Mouse (Mus musculus) ES-Bruce4 (cell line): ENCODE measurements around the gene Polr2h. TPM values are rescaled to one million over a fixed set of nuclear protein-coding genes. Genes with fewer than 3 reads are reported as not detected.

ENCODE experiments used
- H3K27ac ChIP-seq: 2 replicates; pipeline ENCODE4 v1.5.1; 2012; ENCODE audit warnings: low read length, inconsistent platforms; ENCODE audit not compliant: insufficient read depth
- H3K27me3 ChIP-seq: 2 replicates; pipeline ENCODE4 v1.6.1; 2012; ENCODE audit warnings: mild to moderate bottlenecking, low read length, inconsistent platforms; ENCODE audit not compliant: control insufficient read depth, poor library complexity, insufficient read depth, severe bottlenecking
- H3K36me3 ChIP-seq: 2 replicates; pipeline ENCODE4 v1.6.1; 2012; ENCODE audit warnings: inconsistent platforms, mild to moderate bottlenecking, low read length, moderate library complexity; ENCODE audit not compliant: control insufficient read depth, poor library complexity, insufficient read depth, severe bottlenecking
- H3K4me1 ChIP-seq: one replicate; pipeline ENCODE4 v1.8.1; 2011; ENCODE audit warnings: low read length; ENCODE audit not compliant: control insufficient read depth, insufficient read depth
- H3K4me3 ChIP-seq: 2 replicates; pipeline ENCODE4 v1.5.1; 2011; ENCODE audit warnings: low read depth, mild to moderate bottlenecking, low read length
- H3K9ac ChIP-seq: 2 replicates; pipeline ENCODE4 v1.6.1; 2012; ENCODE audit warnings: low read depth, mild to moderate bottlenecking, inconsistent platforms; ENCODE audit not compliant: poor library complexity, severe bottlenecking
- H3K9me3 ChIP-seq: replicated peaks from 2 replicates; pipeline ENCODE4 v1.6.1; 2012; ENCODE audit warnings: mild to moderate bottlenecking, low read length, inconsistent platforms; ENCODE audit not compliant: control insufficient read depth, poor library complexity, insufficient read depth, severe bottlenecking
- CTCF ChIP-seq: IDR thresholded peaks from one replicate; pipeline ENCODE4 v1.8.1; 2011; ENCODE audit warnings: low read depth, low read length
- EP300 ChIP-seq: IDR thresholded peaks from 2 replicates; pipeline ENCODE4 v1.6.1; 2011; ENCODE audit warnings: low read depth, low read length; ENCODE audit not compliant: insufficient read depth
- POLR2A ChIP-seq: IDR thresholded peaks from one replicate; pipeline ENCODE4 v1.8.1; 2011; ENCODE audit warnings: low read length; ENCODE audit not compliant: insufficient read depth
- polyA plus RNA-seq: library from polyadenylated mRNA; stranded (reverse); fragments of >200 nt; gene quantifications from 2 replicates; pipeline ENCODE4 v1.2.4, GENCODE M21; 2011; ENCODE audit warnings: low read depth; ENCODE audit not compliant: missing spikeins, insufficient read depth, insufficient read length

Polr2h gene
- polyA plus RNA-seq, 1 experiment, result 90.6 TPM

DNA sequence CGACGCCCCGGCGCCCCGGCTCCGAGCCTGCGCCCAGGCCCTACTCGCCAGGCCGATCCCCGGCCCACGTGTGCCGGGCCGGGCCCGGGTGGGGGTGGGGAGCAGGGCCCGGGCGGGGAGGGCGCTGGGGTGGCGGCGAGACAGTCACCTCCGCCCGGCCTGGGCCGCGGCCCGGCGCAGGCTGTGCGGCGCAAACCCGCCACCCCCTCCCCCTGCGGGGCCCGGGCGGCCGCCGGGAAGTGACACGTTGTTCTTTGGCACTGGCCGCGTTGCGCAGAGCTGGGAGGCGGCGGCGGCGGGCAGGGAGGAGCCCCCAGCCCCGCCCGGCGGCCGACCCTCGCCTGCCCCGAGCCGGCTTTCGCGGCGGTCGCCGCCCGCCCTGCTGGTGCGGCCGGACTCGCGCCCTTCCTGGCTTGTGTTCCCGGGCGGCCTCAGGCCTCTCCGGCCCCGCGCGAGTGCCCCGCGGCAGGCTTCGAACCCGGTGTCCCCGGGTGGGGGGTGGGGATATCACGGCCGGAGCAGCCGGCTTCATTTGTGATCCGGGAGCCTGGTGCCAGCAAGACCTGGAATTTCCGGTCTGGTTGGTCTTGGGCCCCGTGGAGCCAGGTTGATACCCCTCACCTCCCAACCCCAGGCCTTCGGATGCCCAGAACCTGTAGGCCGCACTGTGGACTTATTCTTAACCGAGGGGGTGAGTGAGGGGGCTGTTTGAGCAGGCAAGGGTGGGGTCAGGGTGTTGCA lies 44.3 kb upstream of the Polr2h start:
- no peaks in the 10 kb centered on the region for H3K4me1 ChIP-seq
- 0 out of 2 replicates have a peak overlapping the region, but pooled peaks have one; percentile 53 for H3K27ac ChIP-seq
- peaks cover 31% of the 10 kb centered on the region for H3K36me3 ChIP-seq
- peak overlapping the region; percentile 98 for H3K9ac ChIP-seq
- TF ChIP-seq EP300, result no peak
- TF ChIP-seq POLR2A, result no peak
- no peak for TF ChIP-seq CTCF
- H3K4me3 ChIP-seq, result peak overlapping the region; percentile 89
- H3K9me3 ChIP-seq, result no peaks in the 10 kb centered on the region
- H3K27me3 ChIP-seq, result no peaks in the 10 kb centered on the region

DNA sequence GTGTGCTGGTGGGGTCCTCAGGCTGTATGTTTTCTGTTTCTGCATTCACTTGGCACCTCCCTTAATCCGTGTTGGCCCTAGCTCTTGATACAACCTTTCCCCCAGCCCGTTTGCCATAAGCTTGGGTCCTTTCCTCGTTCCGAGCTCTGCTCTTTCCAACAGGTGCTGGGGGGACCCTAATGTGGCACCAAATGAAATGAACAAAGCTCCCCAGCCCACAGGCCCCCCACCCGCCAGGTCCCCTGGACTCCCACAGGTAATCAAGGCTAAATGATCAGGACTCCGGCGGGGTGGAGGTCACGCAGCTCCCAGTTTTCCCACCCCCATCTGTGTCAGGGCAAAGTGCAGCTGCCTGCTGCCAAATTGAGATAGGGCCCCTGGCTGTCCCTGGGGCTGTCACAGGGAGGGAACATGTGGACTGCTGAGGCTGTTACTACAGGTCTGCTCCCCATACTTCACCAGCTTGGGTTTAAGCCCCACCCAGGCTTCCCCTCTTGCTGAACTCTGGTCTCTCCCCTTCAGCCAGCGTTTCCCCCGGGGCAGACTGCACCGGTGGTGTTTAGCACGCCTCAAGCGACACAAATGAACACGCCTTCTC lies 43.7 kb upstream of the Polr2h start:
- H3K27ac ChIP-seq, result 0 out of 2 replicates have a peak overlapping the region, but pooled peaks have one; percentile 53
- no peaks in the 10 kb centered on the region for H3K4me1 ChIP-seq
- H3K4me3 ChIP-seq, result peak overlapping the region; percentile 89
- H3K9me3 ChIP-seq, result no peaks in the 10 kb centered on the region
- H3K36me3 ChIP-seq, result peaks cover 37% of the 10 kb centered on the region
- peak overlapping the region; percentile 98 for H3K9ac ChIP-seq
- H3K27me3 ChIP-seq, result no peaks in the 10 kb centered on the region
- TF ChIP-seq EP300, result no peak
- TF ChIP-seq CTCF, result no peak
- no peak for TF ChIP-seq POLR2A

DNA sequence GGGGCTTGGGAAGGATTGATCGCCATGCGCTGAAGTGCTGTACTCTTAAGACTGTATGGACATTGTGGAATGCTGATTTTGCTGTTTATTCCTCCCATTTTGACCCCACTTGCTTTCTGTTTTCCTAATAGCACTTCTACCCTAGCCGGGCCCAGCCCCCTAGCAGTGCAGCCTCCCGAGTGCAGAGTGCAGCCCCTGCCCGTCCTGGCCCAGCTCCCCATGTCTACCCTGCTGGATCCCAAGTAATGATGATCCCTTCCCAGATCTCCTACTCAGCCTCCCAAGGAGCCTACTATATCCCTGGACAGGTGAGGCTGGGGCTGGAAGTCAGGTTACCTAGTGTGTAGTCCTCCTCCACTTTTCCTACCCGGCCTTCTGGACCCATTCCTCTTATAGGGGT lies 42.3 kb upstream of the Polr2h start:
- Histone ChIP-seq H3K9me3 (no peaks in the 10 kb centered on the region), H3K27me3 (no peaks in the 10 kb centered on the region), H3K27ac (no peak overlapping the region), H3K4me1 (no peaks in the 10 kb centered on the region), H3K36me3 (peaks cover 51% of the 10 kb centered on the region), H3K9ac (no peak overlapping the region), H3K4me3 (no peak overlapping the region)
- no peak for TF ChIP-seq EP300
- no peak for TF ChIP-seq CTCF
- TF ChIP-seq POLR2A, result no peak

DNA sequence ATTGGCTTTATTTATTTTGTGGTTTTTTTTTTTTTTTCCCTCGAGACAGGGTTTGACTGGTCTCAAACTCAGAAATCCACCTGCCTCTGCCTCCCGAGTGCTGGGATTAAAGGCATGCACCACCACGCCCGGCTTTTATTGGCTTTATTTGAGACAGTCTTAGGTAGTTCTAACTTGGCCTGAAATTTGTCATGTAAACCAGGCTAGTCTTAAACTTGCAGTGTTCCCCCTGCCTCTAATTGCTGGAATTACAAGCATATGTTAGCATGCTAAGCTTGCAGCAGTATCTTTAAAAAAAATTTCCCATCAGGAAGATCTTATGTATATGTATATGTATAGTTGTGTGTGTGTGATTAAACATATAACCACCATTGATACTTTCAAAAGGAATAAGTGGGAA lies 40.8 kb upstream of the Polr2h start:
- Histone ChIP-seq H3K9me3 (no peaks in the 10 kb centered on the region), H3K4me1 (no peaks in the 10 kb centered on the region), H3K4me3 (no peak overlapping the region), H3K27me3 (no peaks in the 10 kb centered on the region), H3K9ac (no peak overlapping the region), H3K27ac (no peak overlapping the region), H3K36me3 (peaks cover 66% of the 10 kb centered on the region)
- TF ChIP-seq EP300, result no peak
- TF ChIP-seq CTCF, result no peak
- TF ChIP-seq POLR2A, result no peak

DNA sequence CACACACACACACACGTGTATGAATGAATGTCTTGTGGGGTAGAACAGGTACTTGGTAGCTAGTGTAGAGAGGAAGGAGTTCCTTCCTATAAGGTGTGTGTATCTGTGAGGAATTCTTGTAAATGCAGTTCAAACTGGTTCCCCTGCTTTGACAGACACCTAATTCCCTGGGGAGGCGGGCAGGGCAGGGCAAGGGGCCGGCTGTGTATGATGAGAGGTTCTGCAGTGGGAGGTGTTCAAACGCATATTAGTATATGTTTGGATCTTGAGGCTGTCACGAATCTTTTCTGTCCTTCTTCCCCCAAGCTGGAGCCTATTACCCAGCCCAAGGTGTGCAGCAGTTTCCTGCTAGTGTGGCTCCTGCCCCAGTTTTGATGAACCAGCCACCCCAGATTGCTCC lies 40.1 kb upstream of the Polr2h start:
- Histone ChIP-seq H3K9ac (no peak overlapping the region), H3K4me1 (no peaks in the 10 kb centered on the region), H3K36me3 (peaks cover 73% of the 10 kb centered on the region), H3K27ac (no peak overlapping the region), H3K9me3 (no peaks in the 10 kb centered on the region), H3K4me3 (no peak overlapping the region), H3K27me3 (no peaks in the 10 kb centered on the region)
- TF ChIP-seq CTCF (no peak), POLR2A (no peak), EP300 (no peak)

DNA sequence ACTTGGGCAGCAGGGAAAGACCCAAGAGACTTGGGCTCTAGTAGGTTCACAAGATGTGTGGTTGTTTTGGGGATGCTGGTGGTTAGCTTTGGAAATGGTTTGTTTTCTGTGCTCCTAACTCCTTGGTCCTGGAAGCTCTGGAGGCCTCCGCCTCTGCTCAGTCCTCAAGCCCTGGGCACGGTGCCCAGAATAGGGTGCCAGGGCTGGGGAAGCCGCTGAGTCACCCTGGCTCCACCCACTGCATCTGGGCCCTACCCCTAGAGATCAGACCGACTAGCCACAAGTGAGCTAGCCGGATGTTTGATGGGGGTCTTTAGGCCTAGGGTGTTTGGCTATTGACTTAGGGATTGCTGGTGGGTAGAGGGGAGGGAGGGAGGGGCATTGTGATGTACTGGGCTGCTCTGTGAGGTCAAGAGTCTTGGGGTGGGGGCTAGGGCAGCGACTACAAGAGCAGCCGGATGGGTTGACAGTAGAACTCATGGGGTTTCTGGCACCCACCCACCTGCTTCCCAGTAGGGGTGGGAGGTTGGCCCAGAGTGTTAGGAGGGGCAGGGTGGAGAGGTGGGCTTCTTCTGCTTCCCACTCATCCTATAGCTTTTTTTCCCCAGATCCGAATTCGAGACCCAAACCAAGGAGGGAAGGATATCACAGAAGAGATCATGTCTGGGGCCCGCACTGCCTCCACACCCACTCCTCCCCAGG lies 39.3 kb upstream of the Polr2h start:
- no peak overlapping the region for H3K27ac ChIP-seq
- H3K9ac ChIP-seq, result no peak overlapping the region
- H3K27me3 ChIP-seq, result no peaks in the 10 kb centered on the region
- H3K9me3 ChIP-seq, result no peaks in the 10 kb centered on the region
- H3K36me3 ChIP-seq, result peaks cover 80% of the 10 kb centered on the region
- TF ChIP-seq CTCF (no peak), EP300 (no peak), POLR2A (no peak)
- H3K4me1 ChIP-seq, result no peaks in the 10 kb centered on the region
- H3K4me3 ChIP-seq, result no peak overlapping the region
